Mouse (Mus musculus) CD4-positive helper T cell, adult 2 months (primary cell): ENCODE results near the gene Ttll7.
A peak's percentile ranks its signal among the peaks of the same experiment; 100 is the strongest.

Experiments
- DNase-seq: peaks from one replicate; pipeline ENCODE4 v3.0.0-alpha.2; 2012; ENCODE audit warnings: low read depth, missing footprints, low spot score

Ttll7 gene

DNA sequence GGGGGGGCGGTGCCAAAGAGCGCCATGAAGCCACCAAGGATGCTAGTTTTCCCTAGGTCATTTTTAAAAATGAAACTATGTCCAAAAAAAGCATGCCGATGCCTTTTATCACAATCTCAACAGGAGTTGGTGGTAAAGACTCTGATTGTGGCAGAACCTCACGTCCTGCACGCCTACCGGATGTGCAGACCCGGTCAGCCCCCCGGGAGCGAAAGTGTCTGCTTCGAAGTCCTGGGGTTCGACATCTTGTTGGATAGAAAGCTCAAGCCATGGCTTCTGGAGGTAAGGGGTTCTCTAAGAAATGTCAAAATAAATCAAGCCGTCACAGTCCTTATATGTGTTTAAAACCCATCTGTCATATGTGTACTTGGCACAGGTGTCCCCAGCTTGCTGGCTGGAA lies 60.9 kb downstream of the Ttll7 start:
- no peak for DNase-seq

DNA sequence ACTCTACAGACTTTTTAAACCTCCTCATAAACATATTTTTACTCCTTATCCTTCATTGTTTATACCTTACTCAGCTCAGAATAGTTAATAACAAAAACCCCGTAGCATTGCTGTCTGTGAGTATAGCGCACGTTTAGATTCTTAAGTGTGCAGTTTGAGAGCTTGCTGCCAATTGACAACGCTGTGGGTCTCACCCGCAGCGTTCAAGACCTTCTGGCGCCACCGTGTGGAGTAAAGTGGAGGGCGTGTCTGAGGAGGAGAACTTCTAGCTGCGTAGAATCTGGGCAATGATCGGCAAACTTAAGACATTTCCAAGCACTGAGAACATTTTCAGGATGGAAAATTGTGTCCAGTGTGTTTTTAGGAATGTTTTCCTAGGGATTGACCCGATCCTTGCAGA lies 62.6 kb downstream of the Ttll7 start:
- peak; percentile 60 for DNase-seq

DNA sequence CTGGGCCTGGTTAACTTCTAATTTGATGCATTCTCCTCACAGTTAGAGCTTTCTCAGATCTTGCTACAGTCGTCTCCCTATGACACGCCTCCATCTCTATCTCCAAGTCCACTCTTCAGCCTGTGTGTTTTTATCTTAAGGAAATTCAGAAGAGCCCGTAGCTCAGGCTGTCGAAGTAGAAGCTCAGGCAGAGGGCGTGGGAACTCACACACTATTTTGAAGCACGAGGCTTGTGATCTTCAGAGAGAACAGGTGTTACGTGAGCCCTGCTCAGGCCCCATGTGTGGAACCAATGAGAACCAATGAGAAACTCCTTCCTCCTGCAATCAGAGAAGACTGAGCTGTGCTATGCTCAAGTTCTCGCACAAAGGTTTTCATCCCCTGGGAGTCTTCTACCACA lies 65.7 kb downstream of the Ttll7 start:
- DNase-seq = no peak

DNA sequence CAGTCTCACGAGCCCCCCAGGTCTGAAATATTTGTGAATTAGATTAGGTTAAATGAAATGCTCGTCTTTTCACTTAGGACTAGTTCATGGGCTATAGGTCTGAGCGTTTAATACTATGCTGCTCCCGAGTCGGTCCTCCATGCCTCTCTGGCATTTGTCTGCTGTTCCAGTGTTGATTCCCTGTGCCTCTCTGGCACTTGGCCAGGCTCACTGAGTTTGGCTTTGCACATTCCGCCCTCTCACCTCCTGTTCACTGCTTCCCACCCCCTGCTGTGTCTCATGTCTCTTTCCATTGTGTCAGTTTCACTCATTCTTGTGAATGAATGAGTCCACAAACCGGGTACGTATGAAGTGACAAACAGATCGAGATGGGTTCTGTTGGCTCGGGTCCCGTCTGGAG lies 66.2 kb downstream of the Ttll7 start:
- no peak for DNase-seq

DNA sequence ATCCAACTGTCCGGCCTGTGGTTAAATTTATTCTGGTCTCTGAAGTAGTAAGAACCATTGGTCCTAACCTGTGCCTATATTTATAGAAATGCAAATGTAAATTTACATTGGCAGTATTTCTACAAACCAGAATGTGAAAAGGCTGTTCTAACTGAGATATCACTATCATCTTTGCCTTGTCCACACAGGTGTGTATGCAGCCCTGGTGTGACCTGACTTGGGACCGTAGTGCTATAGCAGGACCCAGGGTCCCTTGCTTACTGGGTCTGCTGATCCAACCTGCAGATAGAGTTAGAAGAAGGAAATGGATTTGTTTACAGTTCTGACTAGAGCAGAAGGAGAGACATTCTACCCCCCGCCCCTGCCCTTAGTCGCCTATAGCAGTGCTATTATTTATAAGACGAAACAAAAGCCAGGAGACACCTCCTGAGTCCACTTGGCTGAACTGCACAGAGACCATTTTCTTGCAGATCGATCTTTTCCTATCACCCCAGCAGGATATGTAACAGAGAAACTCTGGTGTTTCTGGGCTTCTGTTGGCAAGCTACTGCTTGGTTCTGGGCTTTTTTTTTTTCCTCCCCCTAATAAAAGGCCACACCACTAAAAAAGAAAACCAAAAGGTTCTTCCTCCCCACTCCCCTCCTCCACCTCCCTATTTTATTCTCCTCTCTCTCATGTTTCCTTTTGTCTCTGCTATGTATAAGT lies 75.3 kb downstream of the Ttll7 start:
- no peak for DNase-seq

DNA sequence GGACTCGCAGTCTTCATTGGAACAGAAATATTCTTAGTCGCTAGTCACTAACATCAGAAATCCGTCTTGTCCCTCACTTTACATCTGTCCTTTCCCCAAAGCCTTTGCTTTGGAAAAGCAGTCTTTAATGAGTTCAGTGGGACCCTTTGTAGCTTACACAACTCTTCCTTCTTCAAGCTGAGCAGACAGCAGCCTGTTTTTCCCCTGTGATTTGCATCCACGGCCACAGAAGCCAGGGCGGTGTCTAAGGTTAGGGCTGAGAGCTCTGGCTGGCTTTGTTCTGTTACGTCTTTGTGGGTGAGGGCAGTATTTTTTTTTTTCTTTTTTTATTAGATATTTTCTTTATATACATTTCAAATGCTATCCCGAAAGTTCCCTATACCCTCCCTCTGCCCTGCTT lies 76.0 kb downstream of the Ttll7 start:
- DNase-seq = no peak

DNA sequence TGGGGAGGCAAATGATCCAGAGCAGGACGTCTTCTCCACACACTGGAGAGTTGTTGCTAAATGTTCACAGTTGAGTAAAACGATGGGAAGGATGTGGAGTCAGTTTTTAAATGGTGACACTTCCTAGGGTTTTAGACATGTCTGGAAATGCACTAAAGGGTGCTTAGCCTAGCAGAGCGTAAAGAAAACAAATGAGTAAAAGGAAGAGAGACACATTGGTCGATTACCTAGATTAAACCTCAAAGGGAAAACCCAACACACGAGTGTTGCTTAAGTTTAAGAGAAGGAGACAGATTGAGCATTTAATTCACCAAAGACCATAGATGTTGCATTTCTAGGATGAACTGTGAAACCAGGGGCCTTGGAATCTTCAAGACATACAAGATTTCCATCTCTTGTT lies 76.8 kb downstream of the Ttll7 start:
- DNase-seq = no peak

DNA sequence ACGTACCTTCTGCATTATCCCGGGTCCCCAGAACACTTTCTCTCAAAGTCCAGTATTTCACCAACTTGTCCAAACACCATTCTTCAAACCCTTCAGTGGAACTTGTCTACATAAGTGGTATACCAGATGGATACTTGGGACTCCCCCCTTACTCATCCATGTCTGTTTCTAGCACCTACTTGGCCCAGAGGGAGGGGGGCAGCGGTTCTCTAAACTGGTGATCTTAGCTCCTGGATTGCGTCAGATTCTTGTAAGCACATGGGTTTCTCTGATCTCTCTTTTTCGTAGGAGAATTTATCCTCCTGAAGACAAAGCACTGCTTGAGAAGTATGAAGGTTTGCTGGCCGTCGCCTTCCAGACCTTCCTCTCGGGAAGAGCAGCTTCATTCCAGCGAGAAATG lies 79.0 kb downstream of the Ttll7 start:
- DNase-seq = no peak

DNA sequence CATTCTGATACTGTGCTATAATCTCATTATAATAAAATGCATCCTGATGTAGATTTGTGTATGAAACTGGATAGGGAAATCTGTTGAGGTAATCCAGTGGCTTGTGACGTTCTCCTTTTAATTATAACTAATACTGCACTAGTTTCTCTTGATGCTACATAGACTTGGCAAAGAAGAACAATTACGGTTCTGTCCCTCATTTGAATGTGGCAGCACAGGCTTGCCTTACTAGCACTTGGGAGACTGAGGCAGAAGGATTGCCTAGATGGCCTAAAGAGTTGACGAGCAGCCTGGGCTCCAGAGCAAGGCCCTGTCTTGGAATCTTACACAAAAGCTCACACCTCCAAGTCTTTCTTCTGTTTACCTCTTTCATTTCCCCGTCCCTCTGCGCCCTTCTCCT lies 80.3 kb downstream of the Ttll7 start:
- DNase-seq = no peak

DNA sequence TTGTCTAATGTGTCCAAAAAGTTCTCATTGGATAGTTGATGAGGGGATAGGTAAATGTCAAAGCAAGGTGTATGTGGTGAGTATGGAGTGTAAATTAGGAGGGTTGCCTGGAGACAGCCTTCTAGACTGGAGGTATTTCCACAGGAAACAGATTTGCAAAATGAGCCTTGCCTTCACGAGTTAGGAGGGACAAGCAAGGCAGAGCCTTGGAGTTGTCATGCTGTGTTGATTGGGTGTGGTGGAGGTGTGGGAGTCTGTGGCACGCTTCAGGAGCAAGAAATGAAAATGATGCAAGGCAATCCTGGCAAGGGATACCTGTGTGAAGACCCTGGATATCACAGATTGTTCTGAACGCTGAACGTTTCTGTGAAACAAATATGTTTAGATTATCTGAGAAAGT lies 84.7 kb downstream of the Ttll7 start:
- DNase-seq = no peak

DNA sequence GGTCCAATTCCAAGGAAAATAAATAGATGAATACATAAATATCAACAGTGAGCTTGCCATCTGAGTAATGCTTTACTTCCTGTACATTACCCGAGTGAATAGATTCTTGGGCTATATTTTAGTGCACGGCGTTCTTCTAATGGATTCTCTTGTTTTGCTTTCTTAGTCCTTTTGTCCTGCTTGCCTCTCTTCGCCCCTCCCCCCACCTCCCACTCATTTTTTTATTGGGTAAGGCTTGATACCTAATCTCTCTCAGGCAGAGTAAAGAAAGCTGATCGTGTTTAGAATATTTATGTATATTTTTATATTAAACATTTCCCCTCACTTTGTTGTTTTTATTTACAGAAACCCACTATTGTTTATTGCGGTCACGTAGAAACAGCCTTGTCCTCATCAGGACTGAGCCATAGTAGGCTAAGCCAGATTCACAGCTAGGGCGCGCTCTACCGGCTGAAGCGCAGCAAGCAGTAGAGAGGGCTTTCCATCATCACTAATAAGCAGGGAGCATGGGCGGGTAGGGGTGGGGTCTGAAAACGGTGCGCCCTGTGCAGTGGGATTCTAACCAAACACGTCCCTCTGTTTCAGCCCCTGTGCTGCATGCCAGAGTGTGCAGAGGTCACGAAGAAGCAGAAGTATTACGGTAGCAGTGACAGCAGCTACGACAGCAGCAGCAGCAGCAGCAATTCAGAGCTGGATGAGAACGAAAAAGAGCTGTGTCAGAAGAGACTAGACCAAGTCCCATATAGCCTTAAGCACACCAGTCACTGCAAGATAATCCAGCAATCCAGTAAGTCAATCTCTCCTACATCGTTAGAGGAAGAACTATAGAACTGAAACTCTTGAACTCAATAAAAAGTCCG lies 87.5 kb downstream of the Ttll7 start:
- no peak for DNase-seq

DNA sequence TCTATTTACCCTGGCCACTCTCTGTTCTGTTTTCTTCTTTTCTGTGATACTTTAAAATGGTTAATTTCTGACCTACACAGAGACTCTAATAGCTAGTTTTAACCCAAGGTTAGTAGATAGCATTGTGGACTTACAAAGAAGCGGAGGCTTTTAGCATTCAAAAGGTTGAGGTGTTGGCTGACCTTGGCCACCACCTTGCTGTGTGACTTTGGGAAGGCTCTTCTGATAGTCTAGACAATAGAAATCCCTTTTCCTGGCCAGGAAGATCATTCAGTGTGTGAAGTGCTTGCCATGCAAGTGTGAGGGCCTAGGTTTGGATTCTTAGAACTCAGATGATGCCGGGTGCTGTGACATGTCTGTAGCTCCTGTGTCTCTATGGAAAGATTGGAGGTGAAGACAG lies 90.9 kb downstream of the Ttll7 start:
- DNase-seq = no peak

DNA sequence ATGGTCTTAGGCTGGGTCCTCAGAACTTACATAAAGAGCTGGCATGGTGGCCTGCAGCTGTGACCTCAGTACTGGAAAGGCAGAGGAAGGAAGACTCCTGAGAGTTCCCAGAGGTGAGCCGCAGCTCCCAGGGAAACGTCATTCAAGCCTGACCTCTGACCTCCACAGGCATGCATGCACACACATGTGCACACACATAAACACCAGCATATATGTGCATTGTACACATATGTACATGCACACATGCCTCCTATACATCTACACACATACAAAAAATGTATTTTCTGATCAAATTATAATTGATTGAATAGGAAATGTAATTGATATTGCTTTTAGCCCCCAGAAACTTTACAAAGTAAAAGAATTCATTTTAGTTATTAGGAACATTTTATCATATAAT lies 93.2 kb downstream of the Ttll7 start:
- DNase-seq = no peak

DNA sequence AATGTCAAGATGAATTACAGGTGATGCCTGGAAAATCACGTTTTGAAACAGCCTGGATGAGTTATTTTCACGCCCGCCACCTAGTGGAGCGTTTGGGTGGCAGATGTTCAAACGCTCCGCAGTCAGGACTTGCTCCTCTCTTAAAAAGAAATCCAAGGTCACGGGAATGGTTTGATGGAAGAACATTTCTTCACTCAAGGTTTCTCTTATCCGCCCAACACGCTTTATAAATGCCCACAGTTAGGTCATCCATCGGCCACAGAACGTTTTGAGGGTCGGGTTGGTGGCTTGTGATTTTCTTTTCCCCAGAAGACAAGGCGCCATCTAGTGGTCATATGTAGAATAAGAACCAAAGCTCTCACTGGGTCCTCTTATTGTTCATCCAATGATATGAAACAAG lies 93.7 kb downstream of the Ttll7 start:
- peak; percentile 66 for DNase-seq

DNA sequence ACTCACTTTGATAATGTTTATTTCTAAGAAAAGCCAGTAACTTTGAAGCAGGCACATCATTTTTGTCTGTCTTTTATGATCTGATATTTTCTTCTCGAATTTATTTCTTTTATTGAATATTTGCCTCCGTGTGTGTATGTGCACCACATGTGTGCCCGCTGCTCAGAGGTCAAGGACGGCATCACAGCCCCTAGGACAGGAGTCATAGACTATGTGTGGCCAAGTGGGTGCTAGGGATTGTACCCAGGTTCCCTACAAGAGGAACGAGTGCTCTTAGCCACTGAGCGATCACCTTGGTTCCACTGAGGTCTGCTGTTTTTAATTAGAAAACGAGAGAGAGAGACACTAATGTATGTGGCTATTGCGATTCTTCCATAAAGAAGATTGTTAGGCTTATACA lies 94.5 kb downstream of the Ttll7 start:
- DNase-seq = no peak

DNA sequence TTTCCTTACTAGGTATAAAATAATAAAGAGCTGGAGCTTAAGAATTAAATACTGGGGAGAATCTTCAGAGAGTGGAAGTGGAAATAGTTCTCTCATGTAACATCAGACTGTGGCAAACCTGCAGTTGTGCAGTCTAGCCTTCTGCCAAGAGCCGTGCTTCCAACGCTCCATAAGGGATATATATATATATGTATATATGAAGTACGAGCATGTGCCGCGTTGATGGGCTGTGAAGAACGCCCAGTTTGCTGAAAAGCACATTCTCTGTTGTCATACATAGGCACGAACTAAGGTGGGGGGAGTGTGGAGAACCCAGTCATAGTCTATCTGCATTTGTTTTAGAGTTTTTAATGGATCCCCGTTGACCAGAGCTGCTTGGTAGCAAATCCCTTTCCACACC lies 104.6 kb downstream of the Ttll7 start:
- no peak for DNase-seq

DNA sequence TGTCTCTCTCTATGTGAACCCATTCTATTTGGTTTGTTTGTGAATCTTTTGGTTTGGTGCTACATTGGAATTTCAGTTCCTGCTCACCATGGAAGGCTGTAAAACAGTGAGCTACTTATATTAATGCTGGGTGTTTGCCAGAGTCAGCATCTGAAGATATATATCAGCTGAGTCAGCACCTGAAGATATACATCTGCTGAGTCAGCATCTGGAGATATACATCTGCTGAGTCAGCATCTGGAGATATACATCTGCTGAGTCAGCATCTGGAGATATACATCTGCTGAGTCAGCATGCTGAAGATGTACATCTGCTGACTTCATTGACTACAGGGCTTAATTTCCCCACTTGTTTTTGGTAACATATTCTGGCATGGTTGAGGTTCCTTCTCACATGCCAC lies 110.7 kb downstream of the Ttll7 start:
- no peak for DNase-seq

DNA sequence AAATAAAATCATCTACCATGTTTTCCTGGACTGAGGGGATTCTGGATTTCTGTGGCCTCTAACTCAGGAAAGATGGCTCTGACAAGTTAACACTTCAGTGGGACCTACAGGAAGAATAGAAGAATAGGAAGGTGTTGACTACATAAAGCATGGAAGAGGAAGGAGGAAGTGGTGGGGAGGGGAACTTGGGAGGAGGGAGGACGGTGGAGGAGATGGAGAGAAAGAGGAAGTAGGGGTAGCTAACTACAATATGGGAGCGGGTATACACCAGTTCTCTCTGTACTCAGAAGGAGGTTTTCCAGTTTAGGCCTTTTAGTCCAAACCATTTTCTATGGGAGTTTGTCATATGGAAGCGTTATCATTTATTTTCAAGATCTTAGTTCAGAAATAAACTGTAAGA lies 112.2 kb downstream of the Ttll7 start:
- no peak for DNase-seq

DNA sequence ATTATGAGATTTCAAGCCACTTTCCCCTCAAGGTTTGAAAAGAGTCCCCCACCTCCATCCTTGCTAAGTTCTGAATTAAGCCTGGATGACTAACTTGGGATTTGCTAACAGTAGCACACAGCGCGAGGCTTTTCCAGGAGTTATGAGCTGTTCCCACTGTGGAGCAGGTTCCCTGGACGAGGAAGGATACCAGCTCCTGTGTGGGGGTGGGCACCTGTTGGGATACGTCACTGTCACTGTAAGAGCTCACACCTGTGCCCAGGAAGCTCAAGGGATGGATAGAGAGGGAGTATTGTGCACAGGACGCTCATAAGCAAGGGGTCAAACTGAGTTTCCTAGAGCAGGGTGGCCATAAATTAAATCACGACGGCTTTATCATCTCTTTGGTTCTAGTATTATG lies 115.1 kb downstream of the Ttll7 start:
- DNase-seq = no peak

DNA sequence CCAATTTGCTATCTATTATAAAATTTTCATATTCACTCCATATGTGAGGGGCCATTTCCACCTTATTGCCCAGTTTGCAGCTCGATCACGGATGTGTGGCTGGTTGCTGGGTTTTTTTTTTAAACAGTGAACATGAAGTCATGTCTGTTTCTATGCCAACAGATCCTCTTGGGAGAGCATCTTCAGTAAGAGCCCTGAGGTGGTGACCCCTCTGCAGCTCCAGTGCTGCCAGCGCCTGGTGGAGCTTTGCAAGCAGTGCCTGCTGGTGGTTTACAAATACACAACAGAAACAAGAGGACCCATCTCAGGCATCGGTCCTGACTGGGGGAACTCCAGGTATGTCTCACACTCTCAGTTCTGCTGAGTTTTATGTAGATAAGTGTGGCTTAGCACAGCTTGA lies 115.7 kb downstream of the Ttll7 start:
- no peak for DNase-seq

DNA sequence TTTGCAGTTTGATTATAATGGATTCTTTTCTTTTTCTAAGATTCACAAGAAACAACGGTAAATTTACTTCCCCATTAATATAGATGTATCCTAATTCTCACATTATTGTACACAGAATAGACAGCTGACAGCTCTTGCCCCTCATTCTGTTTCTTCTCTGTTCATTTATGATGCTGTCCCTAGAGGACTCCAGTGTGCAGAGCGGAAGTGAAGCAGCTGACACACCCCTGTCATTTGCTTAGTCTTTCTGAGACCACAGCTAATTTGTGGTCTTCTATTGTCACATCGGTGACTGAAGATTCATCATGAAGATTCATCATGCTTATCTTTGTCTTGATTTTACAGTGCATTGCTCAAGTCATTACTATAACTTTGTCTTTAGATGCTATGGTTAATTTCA lies 126.1 kb downstream of the Ttll7 start:
- DNase-seq = no peak

DNA sequence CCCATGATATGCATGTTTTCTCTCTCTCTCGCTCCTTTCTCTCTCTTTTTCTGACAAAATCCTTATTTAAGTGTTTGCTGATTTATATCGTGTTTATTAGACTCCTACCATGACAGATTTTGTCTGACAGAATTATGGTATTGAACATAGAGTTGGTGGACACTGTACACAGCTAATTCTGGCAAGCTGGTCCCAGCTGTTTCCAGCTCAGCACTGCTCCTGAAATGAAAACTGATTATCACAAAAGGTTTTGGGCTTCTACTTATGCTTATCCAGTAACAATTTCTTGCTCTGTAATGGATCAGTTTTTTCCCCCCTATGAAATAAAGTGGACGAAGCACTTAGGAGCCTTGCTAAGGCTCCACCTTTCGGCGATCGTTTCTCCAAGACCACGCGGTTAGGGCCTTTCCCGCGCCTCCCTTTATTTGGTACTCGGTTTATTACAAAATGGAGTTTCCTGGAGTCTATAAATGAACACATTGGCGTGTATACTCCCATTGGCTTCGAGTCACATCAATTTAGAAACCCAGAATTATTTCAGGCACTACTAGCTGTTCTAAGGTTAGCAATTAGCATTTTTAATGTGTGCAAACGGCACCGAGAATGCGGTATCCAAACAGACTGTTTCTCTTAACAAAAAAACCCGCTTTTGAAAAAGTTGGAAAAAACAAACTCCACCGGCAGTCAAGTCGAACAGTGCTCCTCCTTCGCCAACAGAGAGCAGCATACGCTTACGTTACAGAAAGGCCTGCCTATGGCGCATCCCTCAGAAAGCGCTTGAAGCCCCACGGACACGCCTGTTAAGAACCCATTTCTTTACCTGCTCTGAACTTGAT lies 141.9 kb downstream of the Ttll7 start:
- DNase-seq = no peak
